Mouse (Mus musculus) CH12.LX (cell line): ENCODE results near the gene Slc9a8. TPM values are rescaled to one million over a fixed set of nuclear protein-coding genes. Genes with fewer than 3 reads are reported as not detected.

Experiments
- DNase-seq: peaks from one replicate; pipeline ENCODE4 v3.0.0-alpha.2; 2013; ENCODE audit errors: extremely low read depth
- H3K27ac ChIP-seq: 2 replicates; pipeline ENCODE4 v1.5.1; 2012; ENCODE audit warnings: low read depth, mild to moderate bottlenecking, control low read depth, moderate library complexity; ENCODE audit not compliant: insufficient read depth
- H3K27me3 ChIP-seq: replicated peaks from 2 replicates; pipeline ENCODE3; 2012; ENCODE audit warnings: inconsistent platforms
- H3K36me3 ChIP-seq, 2 experiments: replicated peaks in 1 of 2; 2 replicates each; pipeline versions ENCODE3 to v1.6.1; 2012; ENCODE audit warnings: inconsistent platforms in 1 of 2, low read length in 1 of 2, mild to moderate bottlenecking in 1 of 2, mixed read lengths in 1 of 2, moderate library complexity in 1 of 2; ENCODE audit not compliant: control insufficient read depth in 1 of 2, insufficient read depth in 1 of 2
- H3K4me1 ChIP-seq, 2 experiments: 2 replicates each; pipeline ENCODE4 v1.6.1; 2012; ENCODE audit warnings: inconsistent platforms in 1 of 2, moderate library complexity in 1 of 2; ENCODE audit not compliant: insufficient read depth in 2 of 2, control insufficient read depth in 1 of 2
- H3K4me2 ChIP-seq: 2 replicates; pipeline ENCODE4 v1.6.1; 2012; ENCODE audit warnings: low read depth, mild to moderate bottlenecking, control low read depth; ENCODE audit not compliant: poor library complexity, insufficient read depth, severe bottlenecking
- H3K4me3 ChIP-seq, 3 experiments: fragments of 150-350 bp in 1 of 3; sonication (generic) in 1 of 3; replicated peaks in 1 of 3; 2 replicates each; pipeline versions ENCODE3 to v1.5.1; 2011 to 2012; ENCODE audit warnings: low read depth in 2 of 3, low read length in 2 of 3, mild to moderate bottlenecking in 2 of 3, moderate library complexity in 2 of 3, control low read depth in 1 of 3, improper control_type of control experiment in 1 of 3, inconsistent platforms in 1 of 3, mixed read lengths in 1 of 3; ENCODE audit not compliant: poor library complexity in 1 of 3
- H3K79me2 ChIP-seq: replicated peaks from 2 replicates; pipeline ENCODE4 v1.6.1; 2012; ENCODE audit warnings: mild to moderate bottlenecking, moderate library complexity; ENCODE audit not compliant: control insufficient read depth, poor library complexity, insufficient read depth, severe bottlenecking; ENCODE audit errors: extremely low read depth
- H3K9ac ChIP-seq: 2 replicates; pipeline ENCODE4 v1.6.1; 2012; ENCODE audit warnings: low read depth, mild to moderate bottlenecking, control low read depth, moderate library complexity; ENCODE audit not compliant: insufficient read depth
- H3K9me3 ChIP-seq: replicated peaks from 2 replicates; pipeline ENCODE3; 2012; ENCODE audit warnings: low read length, inconsistent platforms, mixed read lengths
- BHLHE40 ChIP-seq: IDR thresholded peaks from 2 replicates; pipeline ENCODE4 v1.6.1; 2011; ENCODE audit warnings: mild to moderate bottlenecking, low read depth, low read length, improper control_type of control experiment
- CHD1 ChIP-seq: IDR thresholded peaks from 2 replicates; pipeline ENCODE4 v1.6.1; 2012; ENCODE audit warnings: low read depth, low read length, improper control_type of control experiment, inconsistent platforms
- CHD2 ChIP-seq: IDR thresholded peaks from 2 replicates; pipeline ENCODE4 v1.6.1; 2011; ENCODE audit warnings: low read length, improper control_type of control experiment
- CTCF ChIP-seq, 2 experiments: IDR thresholded peaks in 1 of 2; conservative IDR thresholded peaks in 1 of 2; 2 replicates each; pipeline ENCODE4 v1.5.1; 2011 to 2012; ENCODE audit warnings: low read depth in 2 of 2, low read length in 2 of 2, improper control_type of control experiment in 1 of 2, inconsistent platforms in 1 of 2, mild to moderate bottlenecking in 1 of 2, moderate library complexity in 1 of 2
- E2F4 ChIP-seq: IDR thresholded peaks from 2 replicates; pipeline ENCODE4 v1.6.1; 2011; ENCODE audit warnings: low read depth, low read length, improper control_type of control experiment; ENCODE audit not compliant: insufficient replicate concordance
- ELF1 ChIP-seq: IDR thresholded peaks from 2 replicates; pipeline ENCODE4 v1.6.1; 2014; ENCODE audit warnings: low read depth, mild to moderate bottlenecking, inconsistent platforms, low read length, improper control_type of control experiment
- EP300 ChIP-seq: IDR thresholded peaks from 2 replicates; pipeline ENCODE4 v1.6.1; 2011; ENCODE audit warnings: low read length, improper control_type of control experiment
- ETS1 ChIP-seq: conservative IDR thresholded peaks from 2 replicates; pipeline ENCODE4 v1.6.1; 2012; ENCODE audit warnings: low read depth, mild to moderate bottlenecking, inconsistent platforms, low read length, improper control_type of control experiment, moderate library complexity
- GABPA ChIP-seq: IDR thresholded peaks from 2 replicates; pipeline ENCODE4 v1.6.1; 2012; ENCODE audit warnings: low read depth, low read length, improper control_type of control experiment, inconsistent platforms; ENCODE audit not compliant: insufficient replicate concordance
- HCFC1 ChIP-seq: IDR thresholded peaks from 2 replicates; pipeline ENCODE4 v1.6.1; 2012; ENCODE audit warnings: low read depth, mild to moderate bottlenecking, inconsistent platforms, low read length, improper control_type of control experiment
- IRF4 ChIP-seq: IDR thresholded peaks from 2 replicates; pipeline ENCODE4 v1.6.1; 2014; ENCODE audit warnings: low read depth, mild to moderate bottlenecking, inconsistent platforms, low read length, improper control_type of control experiment
- JUN ChIP-seq: IDR thresholded peaks from 2 replicates; pipeline ENCODE4 v1.6.1; 2011; ENCODE audit warnings: low read depth, mild to moderate bottlenecking, low read length, improper control_type of control experiment, moderate library complexity; ENCODE audit not compliant: insufficient read depth
- JUND ChIP-seq: conservative IDR thresholded peaks from 2 replicates; pipeline ENCODE4 v1.6.1; 2011; ENCODE audit warnings: low read depth, low read length, improper control_type of control experiment
- KAT2A ChIP-seq: IDR thresholded peaks from 2 replicates; pipeline ENCODE4 v1.6.1; 2012; ENCODE audit warnings: low read length, improper control_type of control experiment, inconsistent platforms; ENCODE audit not compliant: insufficient replicate concordance
- MAFK ChIP-seq: IDR thresholded peaks from 2 replicates; pipeline ENCODE4 v1.6.1; 2011; ENCODE audit warnings: low read length, improper control_type of control experiment; ENCODE audit not compliant: insufficient replicate concordance
- MAX ChIP-seq: IDR thresholded peaks from 2 replicates; pipeline ENCODE4 v1.6.1; 2011; ENCODE audit warnings: low read length, improper control_type of control experiment
- MAZ ChIP-seq: IDR thresholded peaks from 2 replicates; pipeline ENCODE4 v1.6.1; 2012; ENCODE audit warnings: low read depth, mild to moderate bottlenecking, inconsistent platforms, low read length, improper control_type of control experiment, moderate library complexity
- MEF2A ChIP-seq: IDR thresholded peaks from 2 replicates; pipeline ENCODE4 v1.6.1; 2014; ENCODE audit warnings: low read depth, mild to moderate bottlenecking, inconsistent platforms, low read length, improper control_type of control experiment, borderline replicate concordance
- MXI1 ChIP-seq: IDR thresholded peaks from 2 replicates; pipeline ENCODE4 v1.6.1; 2011; ENCODE audit warnings: mild to moderate bottlenecking, low read depth, low read length, improper control_type of control experiment
- MYC ChIP-seq: IDR thresholded peaks from 2 replicates; pipeline ENCODE4 v1.6.1; 2011; ENCODE audit warnings: low read depth, mild to moderate bottlenecking, improper control_type of control experiment, low read length
- NELFE ChIP-seq: IDR thresholded peaks from 2 replicates; pipeline ENCODE4 v1.6.1; 2011; ENCODE audit warnings: low read depth, low read length, improper control_type of control experiment
- NRF1 ChIP-seq: IDR thresholded peaks from 2 replicates; pipeline ENCODE4 v1.6.1; 2014; ENCODE audit warnings: low read depth, mild to moderate bottlenecking, inconsistent platforms, low read length, improper control_type of control experiment, moderate library complexity
- PAX5 ChIP-seq: IDR thresholded peaks from 2 replicates; pipeline ENCODE4 v1.6.1; 2012; ENCODE audit warnings: low read length, inconsistent platforms, mixed read lengths
- POLR2A ChIP-seq: IDR thresholded peaks from 2 replicates; pipeline ENCODE4 v1.6.1; 2011; ENCODE audit warnings: low read depth, mild to moderate bottlenecking, improper control_type of control experiment, low read length
- POLR2AphosphoS2 ChIP-seq: IDR thresholded peaks from 2 replicates; pipeline ENCODE4 v1.6.1; 2011; ENCODE audit warnings: low read depth, low read length, improper control_type of control experiment
- RAD21 ChIP-seq: IDR thresholded peaks from 2 replicates; pipeline ENCODE4 v1.6.1; 2011; ENCODE audit warnings: low read depth, mild to moderate bottlenecking, low read length, improper control_type of control experiment, moderate library complexity
- RCOR1 ChIP-seq: conservative IDR thresholded peaks from 2 replicates; pipeline ENCODE4 v1.6.1; 2012; ENCODE audit warnings: low read depth, mild to moderate bottlenecking, inconsistent platforms, low read length, improper control_type of control experiment
- SIN3A ChIP-seq: IDR thresholded peaks from 2 replicates; pipeline ENCODE4 v1.6.1; 2012; ENCODE audit warnings: low read length, improper control_type of control experiment, inconsistent platforms
- SMC3 ChIP-seq: IDR thresholded peaks from 2 replicates; pipeline ENCODE4 v1.6.1; 2011; ENCODE audit warnings: low read depth, low read length, improper control_type of control experiment
- TBP ChIP-seq: conservative IDR thresholded peaks from 2 replicates; pipeline ENCODE4 v1.6.1; 2011; ENCODE audit warnings: low read depth, low read length, improper control_type of control experiment
- TCF12 ChIP-seq: IDR thresholded peaks from 2 replicates; pipeline ENCODE4 v1.6.1; 2014; ENCODE audit warnings: low read depth, mild to moderate bottlenecking, inconsistent platforms, low read length, improper control_type of control experiment
- UBTF ChIP-seq: IDR thresholded peaks from 2 replicates; pipeline ENCODE4 v1.6.1; 2012; ENCODE audit warnings: low read depth, mild to moderate bottlenecking, inconsistent platforms, low read length, improper control_type of control experiment, moderate library complexity
- USF1 ChIP-seq: IDR thresholded peaks from 2 replicates; pipeline ENCODE4 v1.6.1; 2014; ENCODE audit warnings: low read depth, mild to moderate bottlenecking, inconsistent platforms, low read length, improper control_type of control experiment
- USF2 ChIP-seq: conservative IDR thresholded peaks from 2 replicates; pipeline ENCODE4 v1.6.1; 2011; ENCODE audit warnings: low read depth, low read length, improper control_type of control experiment
- ZC3H11A ChIP-seq: IDR thresholded peaks from 2 replicates; pipeline ENCODE4 v1.6.1; 2012; ENCODE audit warnings: low read depth, mild to moderate bottlenecking, inconsistent platforms, low read length, improper control_type of control experiment
- ZKSCAN1 ChIP-seq: IDR thresholded peaks from 2 replicates; pipeline ENCODE4 v1.6.1; 2012; ENCODE audit warnings: low read depth, inconsistent platforms, low read length, improper control_type of control experiment, borderline replicate concordance
- ZMIZ1 ChIP-seq: IDR thresholded peaks from 2 replicates; pipeline ENCODE4 v1.6.1; 2012; ENCODE audit warnings: low read depth, mild to moderate bottlenecking, inconsistent platforms, low read length, improper control_type of control experiment
- ZNF384 ChIP-seq: IDR thresholded peaks from 2 replicates; pipeline ENCODE4 v1.6.1; 2012; ENCODE audit warnings: low read depth, low read length, improper control_type of control experiment, inconsistent platforms
- dilution Hi-C: fragments of 300-500 bp; cut with MboI; formaldehyde crosslinking; loops from 2 replicates; pipeline ENCODE4 v1.14.3; 2020; ENCODE audit warnings: low sequenced_read_pairs; ENCODE audit not compliant: extremely low pct_unique_long_range_greater_than_20kb, extremely low pct_ligation_motif_present
- in situ Hi-C: fragments of 300-500 bp; cut with MboI; formaldehyde crosslinking; loops from 3 replicates; pipeline ENCODE4 v1.14.3; 2019; ENCODE audit warnings: low sequenced_read_pairs, low pct_ligation_motif_present, low pct_unique_long_range_greater_than_20kb, mixed read lengths
- polyA plus RNA-seq: library from polyadenylated mRNA; unstranded; fragments of >175 nt; gene quantifications from 2 replicates; pipeline ENCODE4 v1.2.1, GENCODE M21; 2012; ENCODE audit warnings: low read depth; ENCODE audit not compliant: insufficient read length
- total RNA-seq, 2 experiments: library from RNA; depleted of rRNA; stranded (reverse); fragments of 300-350 nt in 1 of 2; fragments of >200 nt in 1 of 2; gene quantifications; 2 replicates each; pipeline ENCODE4 v1.2.3; 2012 to 2014

Gene Slc9a8
- total and polyA plus RNA-seq, 3 experiments = 14.5 to 26.0 (median 25.0) TPM

- Histone ChIP-seq H3K27ac (no peak overlapping the region), H3K4me3 (no peak overlapping the region), H3K9ac (no peak overlapping the region), H3K36me3 (no peaks in the 10 kb centered on the region), H3K4me1 (peaks cover 2 to 25% of the 10 kb centered on the region in 2 experiments; a peak in 3 of 4 replicates), H3K9me3 (peaks cover 8% of the 10 kb centered on the region), H3K79me2 (peaks cover 14% of the 10 kb centered on the region), H3K4me2 (no peak overlapping the region), H3K27me3 (no peaks in the 10 kb centered on the region)
- peak; percentile 94 for TF ChIP-seq ZC3H11A
- TF ChIP-seq POLR2AphosphoS2 = no peak
- TF ChIP-seq RAD21 = peak; percentile 93
- no peak for TF ChIP-seq MXI1
- TF ChIP-seq JUN = no peak
- TF ChIP-seq ETS1 = 0 out of 2 replicates have a peak, but pooled peaks have one; percentile 9
- TF ChIP-seq MEF2A = no peak
- TF ChIP-seq KAT2A = no peak
- TF ChIP-seq EP300 = no peak
- TF ChIP-seq GABPA = no peak
- TF ChIP-seq SIN3A = no peak
- TF ChIP-seq ZKSCAN1 = no peak
- TF ChIP-seq HCFC1 = no peak
- peak; percentile 49; the same call in 1 of the 2 replicates for TF ChIP-seq NELFE
- TF ChIP-seq BHLHE40 = peak; percentile 20; the same call in 1 of the 2 replicates
- no peak for TF ChIP-seq POLR2A
- peak; percentile 71 to 90; a peak in 3 of 4 replicates for TF ChIP-seq CTCF (conservative IDR thresholded peaks at IDR 0.05 in 1 of 2, IDR thresholded peaks at IDR 0.05 in 1 of 2; ENCODE audit: low read depth in 2 of 2, low read length in 2 of 2)
- TF ChIP-seq MAZ = no peak
- no peak for TF ChIP-seq USF2
- TF ChIP-seq UBTF = no peak
- no peak for TF ChIP-seq MAFK
- TF ChIP-seq IRF4 = peak; percentile 69
- no peak for TF ChIP-seq RCOR1
- peak; percentile 50; the same call in 1 of the 2 replicates for TF ChIP-seq MYC
- TF ChIP-seq ZNF384 = no peak
- TF ChIP-seq SMC3 = peak; percentile 98
- no peak for TF ChIP-seq TBP
- TF ChIP-seq CHD2 = no peak
- no peak for TF ChIP-seq E2F4
- TF ChIP-seq ELF1 = peak; percentile 65; the same call in 1 of the 2 replicates
- no peak; the same call in none of the 2 replicates for TF ChIP-seq MAX
- no peak for TF ChIP-seq USF1
- TF ChIP-seq CHD1 = no peak
- 0 out of 2 replicates have a peak, but pooled peaks have one; percentile 24 for TF ChIP-seq NRF1
- TF ChIP-seq TCF12 = no peak
- TF ChIP-seq JUND = 0 out of 2 replicates have a peak, but pooled peaks have one; percentile 21
- TF ChIP-seq ZMIZ1 = no peak
- TF ChIP-seq PAX5 = no peak
- peak; percentile 69 for DNase-seq
- dilution Hi-C loops = no loop called here
- in situ Hi-C loops = loop anchor here (25.0 kb wide), 1 partner anchor 130 kb away; no protein-coding TSS in a partner anchor
Observed at GRCm38 (mm10) chr2:167417694-167418093, 3.8 kb upstream of the Slc9a8 start.
